In genomic region chr2:161144799-161145198, GRCm38 (mm10) we compare ENCODE assay signal across 19 mouse cellular contexts. TPM values are rescaled to one million over a fixed set of nuclear protein-coding genes. Genes with fewer than 3 reads are reported as not detected.
DNase-seq lines count a peak whose midpoint lies in the region; ATAC-seq and TF ChIP-seq lines count a peak whose summit lies in the region.
"Had no signal": no experiment of that assay in that cellular context is flagged by ENCODE, and none has a peak within 500 bp of the region (broad histone marks: within the 10 kb centered on the region; RNA-seq: fewer than 3 reads in every experiment).

No protein-coding gene starts in this region.

- no peaks in the 10 kb centered on the region for H3K36me3 ChIP-seq in embryonic facial prominence, embryonic 14.5 days (ENCODE audit: control insufficient read depth, insufficient read depth, low read length)
- H3K36me3 ChIP-seq in embryonic facial prominence, embryonic 10.5 days (replicated peaks), result no peaks in the 10 kb centered on the region
- H3K36me3 ChIP-seq in lung, postnatal 0 days (ENCODE audit: insufficient read depth, low read length), result no peaks in the 10 kb centered on the region
- no peaks in the 10 kb centered on the region for H3K36me3 ChIP-seq in stomach, postnatal 0 days (ENCODE audit: control insufficient read depth, insufficient read depth, low read length)
- H3K36me3 ChIP-seq in forebrain, postnatal 0 days (ENCODE audit: insufficient read depth), result no peaks in the 10 kb centered on the region
- H3K36me3 ChIP-seq: forebrain, embryonic 15.5 days; G1E; heart, embryonic 13.5 days had no signal

- WGBS in embryonic facial prominence, embryonic 14.5 days, result 75% methylated on average over 4 of the region's 4 CpGs
- 92% methylated on average over 4 of the region's 4 CpGs for WGBS in embryonic facial prominence, embryonic 10.5 days
- WGBS in lung, postnatal 0 days, result 51% methylated on average over 4 of the region's 4 CpGs
- 42% methylated on average over 4 of the region's 4 CpGs for WGBS in stomach, postnatal 0 days
- 94% methylated on average over 4 of the region's 4 CpGs for whole genome bisulfite sequencing in forebrain, postnatal 0 days

- ATAC-seq in embryonic facial prominence, embryonic 14.5 days (ENCODE audit: low read depth), result peak; percentile 74
- peak; percentile 90 for ATAC-seq in lung, postnatal 0 days
- ATAC-seq in stomach, postnatal 0 days (ENCODE audit: low FRiP score, low TSS enrichment), result peak; percentile 97
- no peak for ATAC-seq in forebrain, postnatal 0 days
- ATAC-seq: CD4-positive, CD25-positive, alpha-beta regulatory T cell, adult 4 months; forebrain, embryonic 15.5 days had no signal

- H3K9me3 ChIP-seq in embryonic facial prominence, embryonic 14.5 days (ENCODE audit: control insufficient read depth, low read length), result no peaks in the 10 kb centered on the region
- H3K9me3 ChIP-seq in embryonic facial prominence, embryonic 10.5 days, result no peaks in the 10 kb centered on the region
- no peaks in the 10 kb centered on the region for H3K9me3 ChIP-seq in lung, postnatal 0 days (ENCODE audit: low read length)
- no peaks in the 10 kb centered on the region for H3K9me3 ChIP-seq in stomach, postnatal 0 days (ENCODE audit: control insufficient read depth, low read length)
- H3K9me3 ChIP-seq in forebrain, postnatal 0 days (ENCODE audit: low read length), result no peaks in the 10 kb centered on the region
- H3K9me3 ChIP-seq: forebrain, embryonic 15.5 days; heart, embryonic 13.5 days had no signal

- H3K27me3 ChIP-seq in embryonic facial prominence, embryonic 14.5 days (replicated peaks; ENCODE audit: control insufficient read depth, insufficient read depth, low read length), result no peaks in the 10 kb centered on the region
- no peaks in the 10 kb centered on the region for H3K27me3 ChIP-seq in embryonic facial prominence, embryonic 10.5 days (replicated peaks; ENCODE audit: low read depth, poor library complexity, severe bottlenecking)
- no peaks in the 10 kb centered on the region for H3K27me3 ChIP-seq in lung, postnatal 0 days (replicated peaks; ENCODE audit: insufficient read depth, low read length)
- H3K27me3 ChIP-seq in stomach, postnatal 0 days (ENCODE audit: control insufficient read depth, insufficient read depth, low read length), result no peaks in the 10 kb centered on the region
- no peaks in the 10 kb centered on the region for H3K27me3 ChIP-seq in forebrain, postnatal 0 days (ENCODE audit: insufficient read depth, low read length)
- H3K27me3 ChIP-seq: forebrain, embryonic 15.5 days; heart, embryonic 13.5 days had no signal

- no peak overlapping the region for H3K27ac ChIP-seq in embryonic facial prominence, embryonic 14.5 days (replicated peaks; ENCODE audit: low read depth, low read length)
- H3K27ac ChIP-seq in embryonic facial prominence, embryonic 10.5 days (replicated peaks), result no peak overlapping the region
- no peak overlapping the region for H3K27ac ChIP-seq in lung, postnatal 0 days (ENCODE audit: low read length)
- no peak overlapping the region for H3K27ac ChIP-seq in stomach, postnatal 0 days (replicated peaks)
- no peak overlapping the region for H3K27ac ChIP-seq in forebrain, postnatal 0 days (ENCODE audit: low read depth, low read length)
- H3K27ac ChIP-seq: forebrain, embryonic 15.5 days; heart, embryonic 13.5 days had no signal

- no peak overlapping the region for H3K9ac ChIP-seq in embryonic facial prominence, embryonic 14.5 days (ENCODE audit: low read depth, low read length)
- no peak overlapping the region for H3K9ac ChIP-seq in lung, postnatal 0 days (replicated peaks; ENCODE audit: low read depth)
- H3K9ac ChIP-seq in stomach, postnatal 0 days (ENCODE audit: low read length), result no peak overlapping the region
- H3K9ac ChIP-seq in forebrain, postnatal 0 days, result no peak overlapping the region
- H3K9ac ChIP-seq: forebrain, embryonic 15.5 days; heart, embryonic 13.5 days had no signal

- TF ChIP-seq CTCF in lung, postnatal 0 days (IDR thresholded peaks at IDR 0.05), result no peak
- no peak for TF ChIP-seq CTCF in stomach, postnatal 0 days (IDR thresholded peaks at IDR 0.05; ENCODE audit: low read depth)
- TF ChIP-seq CTCF in forebrain, postnatal 0 days (IDR thresholded peaks at IDR 0.05; ENCODE audit: low read depth), result no peak

- intact Hi-C loops in left cerebral cortex, postnatal 14 days (cut with DNase I), result no loop called here

- peak; percentile 82 for TF ChIP-seq EP300 in lung, postnatal 0 days (IDR thresholded peaks at IDR 0.05)
- peak; percentile 64 for TF ChIP-seq EP300 in stomach, postnatal 0 days (optimal IDR thresholded peaks at IDR 0.05)

- DNase-seq in embryonic facial prominence, embryonic 14.5 days (ENCODE audit: low spot score), result peak; percentile 56
- DNase-seq in embryonic facial prominence, embryonic 10.5 days (ENCODE audit: low spot score), result no peak
- DNase-seq in lung, postnatal 0 days (ENCODE audit: low spot score), result peak; percentile 78
- no peak for DNase-seq in lung, postnatal 14 days
- peak; percentile 41 for DNase-seq in lung, postnatal 36 days
- no peak for DNase-seq in stomach, postnatal 0 days (ENCODE audit: low spot score)
- no peak for DNase-seq in left cerebral cortex, postnatal 14 days (ENCODE audit: low spot score in 2 of 2)
- no peak for DNase-seq in forebrain, postnatal 0 days
- DNase-seq: adrenal gland, adult 8-10 months; adrenal gland, postnatal 36 days; B cell, adult 2 months; cerebellum, adult 2 months; cerebellum, postnatal 10 days; gastrocnemius, postnatal 14 days; heart, postnatal 36 days had no signal

- H3K4me2 ChIP-seq in embryonic facial prominence, embryonic 14.5 days (ENCODE audit: low read depth, low read length), result no peak overlapping the region
- H3K4me2 ChIP-seq in lung, postnatal 0 days (replicated peaks; ENCODE audit: low read depth, low read length), result no peak overlapping the region
- H3K4me2 ChIP-seq in stomach, postnatal 0 days (replicated peaks; ENCODE audit: low read depth), result no peak overlapping the region
- H3K4me2 ChIP-seq in forebrain, postnatal 0 days (ENCODE audit: low read depth), result no peak overlapping the region
- H3K4me2 ChIP-seq: forebrain, embryonic 15.5 days; heart, embryonic 13.5 days had no signal

- H3K4me3 ChIP-seq in embryonic facial prominence, embryonic 14.5 days (ENCODE audit: low read depth, low read length), result no peak overlapping the region
- H3K4me3 ChIP-seq in embryonic facial prominence, embryonic 10.5 days, result no peak overlapping the region
- no peak overlapping the region for H3K4me3 ChIP-seq in lung, postnatal 0 days (ENCODE audit: low read depth, low read length)
- H3K4me3 ChIP-seq in stomach, postnatal 0 days (ENCODE audit: low read depth, low read length), result no peak overlapping the region
- no peak overlapping the region for H3K4me3 ChIP-seq in forebrain, postnatal 0 days (ENCODE audit: low read depth, low read length)
- H3K4me3 ChIP-seq: forebrain, embryonic 15.5 days; heart, embryonic 13.5 days had no signal

- H3K4me1 ChIP-seq in embryonic facial prominence, embryonic 14.5 days (ENCODE audit: control insufficient read depth, insufficient read depth, low read length), result no peaks in the 10 kb centered on the region
- 0 out of 2 replicates have a peak, but pooled peaks cover 7% of the 10 kb centered on the region for H3K4me1 ChIP-seq in embryonic facial prominence, embryonic 10.5 days
- H3K4me1 ChIP-seq in lung, postnatal 0 days (ENCODE audit: insufficient read depth, low read depth, low read length), result no peaks in the 10 kb centered on the region
- no peaks in the 10 kb centered on the region for H3K4me1 ChIP-seq in stomach, postnatal 0 days (replicated peaks; ENCODE audit: control insufficient read depth, insufficient read depth)
- H3K4me1 ChIP-seq in forebrain, postnatal 0 days (ENCODE audit: insufficient read depth), result peaks cover 17% of the 10 kb centered on the region; the same call in 1 of the 2 replicates
- H3K4me1 ChIP-seq: heart, embryonic 13.5 days had no signal

RNA-seq across cellular contexts. Expression of gene Chd6, which starts 35.9 kb away (rescaled TPM):
- 24.2 and 27.8 TPM in 2 replicates for polyA plus RNA-seq in embryonic facial prominence, embryonic 14.5 days (2014; fragmentation: Nextera tagmentation; extraction: Ambion mirVana)
- polyA plus RNA-seq in embryonic facial prominence, embryonic 10.5 days (2016; fragmentation: Nextera tagmentation; extraction: Ambion mirVana), result 31.0 and 34.4 TPM in 2 replicates
- polyA plus RNA-seq in lung, postnatal 0 days (2015; fragmentation: Nextera tagmentation; extraction: Ambion mirVana), result 21.8 and 22.2 TPM in 2 replicates
- polyA plus RNA-seq in stomach, postnatal 0 days (2015; fragmentation: Nextera tagmentation; extraction: Ambion mirVana), result 11.9 and 13.2 TPM in 2 replicates
- 10 to 100 TPM; 53.6 to 64.2 TPM for total RNA-seq in left cerebral cortex, postnatal 14 days (2021)
- total RNA-seq in forebrain, postnatal 0 days (2014; rRNA removed), result 48.0 and 61.0 TPM in 2 replicates
- polyA plus RNA-seq in forebrain, postnatal 0 days (2015; fragmentation: Nextera tagmentation; extraction: Ambion mirVana), result 11.0 and 20.7 TPM in 2 replicates

Comparison
In these comparisons a context has a peak if more than half of its experiments do, and no peak if none do; other contexts are left out.
1. DNase-seq: peak in embryonic facial prominence, embryonic 14.5 days (single experiment), lung, postnatal 0 days (single experiment) and lung, postnatal 36 days (single experiment); none in embryonic facial prominence, embryonic 10.5 days (single experiment), lung, postnatal 14 days (single experiment), stomach, postnatal 0 days (single experiment), left cerebral cortex, postnatal 14 days (0 of 2) and forebrain, postnatal 0 days (single experiment).